Mouse (Mus musculus): Measurements from ENCODE around the gene Mcu.

Gene Mcu

GRCm38 (mm10) chr10:59484318-59484717, 132.2 kb downstream of the Mcu start:
- DNase-seq: no peak

GRCm38 (mm10) chr10:59481381-59481780, 135.1 kb downstream of the Mcu start:
- DNase-seq: no peak

GRCm38 (mm10) chr10:59470451-59470850, 146.0 kb downstream of the Mcu start:
- no peak for DNase-seq

- DNase-seq: no peak
Measured at GRCm38 (mm10) chr10:59467297-59467696, 149.2 kb downstream of the Mcu start.

- DNase-seq: no peak
Measured at GRCm38 (mm10) chr10:59466626-59467025, 149.9 kb downstream of the Mcu start.

- no peak for DNase-seq
Measured at GRCm38 (mm10) chr10:59465546-59465945, 150.9 kb downstream of the Mcu start.

GRCm38 (mm10) chr10:59462307-59462706, 154.2 kb downstream of the Mcu start:
- no peak for DNase-seq

- peak; percentile 31 for DNase-seq
Measured at GRCm38 (mm10) chr10:59459767-59460166, 156.7 kb downstream of the Mcu start.

GRCm38 (mm10) chr10:59454631-59455030, 161.9 kb downstream of the Mcu start:
- DNase-seq: no peak

- DNase-seq: no peak
Measured at GRCm38 (mm10) chr10:59451839-59452238, 164.7 kb downstream of the Mcu start.

- DNase-seq: no peak
Measured at GRCm38 (mm10) chr10:59447546-59447945, 168.9 kb downstream of the Mcu start.

- DNase-seq: no peak
Measured at GRCm38 (mm10) chr10:59446911-59447437, 169.5 kb downstream of the Mcu start.

GRCm38 (mm10) chr10:59444635-59445034, 171.9 kb downstream of the Mcu start:
- no peak for DNase-seq

- no peak for DNase-seq
Measured at GRCm38 (mm10) chr10:59444106-59444505, 172.4 kb downstream of the Mcu start.

- DNase-seq: no peak
Measured at GRCm38 (mm10) chr10:59443212-59443611, 173.3 kb downstream of the Mcu start.

- no peak for DNase-seq
Measured at GRCm38 (mm10) chr10:59441735-59442134, 174.8 kb downstream of the Mcu start, which contains the start of gene Oit3. TSS of gene Oit3 (minus strand) at chr10:59441778.

- DNase-seq: no peak
Measured at GRCm38 (mm10) chr10:59440177-59440576, 176.3 kb downstream of the Mcu start.

- DNase-seq: no peak
Measured at GRCm38 (mm10) chr10:59439508-59439931, 177.0 kb downstream of the Mcu start.

GRCm38 (mm10) chr10:59438651-59439050, 177.8 kb downstream of the Mcu start:
- no peak for DNase-seq

GRCm38 (mm10) chr10:59435746-59436145, 180.7 kb downstream of the Mcu start:
- DNase-seq: no peak

GRCm38 (mm10) chr10:59430701-59431218, 185.7 kb downstream of the Mcu start:
- DNase-seq: no peak

GRCm38 (mm10) chr10:59429448-59430135, 186.9 kb downstream of the Mcu start:
- DNase-seq: no peak

GRCm38 (mm10) chr10:59426371-59426770, 190.1 kb downstream of the Mcu start:
- DNase-seq: no peak

- DNase-seq: no peak
Measured at GRCm38 (mm10) chr10:59425369-59425768, 191.1 kb downstream of the Mcu start.

- no peak for DNase-seq
Measured at GRCm38 (mm10) chr10:59424453-59424852, 192.0 kb downstream of the Mcu start.
